Mouse (Mus musculus) lung, postnatal 0 days (tissue): ENCODE data around the gene Bola2.

ENCODE experiments used
- CTCF ChIP-seq: IDR thresholded peaks from 2 replicates; pipeline ENCODE4 v1.5.1; 2016; ENCODE audit warnings: antibody characterized with exemption, mild to moderate bottlenecking
- EP300 ChIP-seq: IDR thresholded peaks from 2 replicates; pipeline ENCODE4 v1.6.1; 2016; ENCODE audit warnings: antibody characterized with exemption, mild to moderate bottlenecking, control low read depth

DNA sequence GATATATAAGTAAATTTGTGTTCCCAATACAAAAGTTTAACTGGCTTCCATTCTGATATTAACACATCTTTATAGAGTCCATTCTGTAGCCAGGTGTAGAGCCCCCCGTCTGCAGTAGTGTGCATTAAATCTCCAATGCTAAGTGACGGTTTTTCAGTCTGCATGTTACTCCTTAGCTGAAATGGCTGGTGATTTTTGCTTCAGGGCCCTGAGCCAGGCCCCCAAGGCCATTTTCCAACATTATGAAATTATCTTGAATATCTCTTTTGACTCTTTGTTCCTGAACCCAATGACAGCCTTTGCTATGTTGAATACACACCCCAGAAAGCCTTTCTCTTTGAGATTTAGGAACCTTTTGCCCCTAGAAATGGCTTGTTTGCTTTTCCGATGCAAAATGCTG lies 35.4 kb upstream of the Bola2 start:
- TF ChIP-seq CTCF (no peak), EP300 (no peak)
